Mouse (Mus musculus) C2C12 (cell line): ENCODE measurements around the gene Fuca1. TPM values are rescaled to one million over a fixed set of nuclear protein-coding genes. Genes with fewer than 3 reads are reported as not detected.

ENCODE experiments used
- H3K27me3 ChIP-seq: one replicate; pipeline ENCODE4 v1.6.1; 2011; ENCODE audit not compliant: control insufficient read depth, insufficient read depth, insufficient read length
- H3K36me3 ChIP-seq: one replicate; pipeline ENCODE4 v1.6.1; 2011; ENCODE audit not compliant: control insufficient read depth, insufficient read depth
- H3K4me3 ChIP-seq: one replicate; pipeline ENCODE4 v1.5.1; 2011; ENCODE audit warnings: mild to moderate bottlenecking, control low read depth; ENCODE audit not compliant: poor library complexity, insufficient read depth, severe bottlenecking
- H3K79me2 ChIP-seq: one replicate; pipeline ENCODE4 v1.6.1; 2011; ENCODE audit not compliant: control insufficient read depth, insufficient read depth
- H3K79me3 ChIP-seq: one replicate; pipeline ENCODE4 v1.6.1; 2011; ENCODE audit warnings: low read depth, control low read depth
- H3ac ChIP-seq: one replicate; pipeline ENCODE3; 2011; ENCODE audit warnings: low read depth; ENCODE audit not compliant: control insufficient read depth, insufficient read length
- CEBPB ChIP-seq: IDR thresholded peaks from one replicate; pipeline ENCODE4 v1.6.1; 2011; ENCODE audit warnings: low read depth, mild to moderate bottlenecking, control low read depth, moderate library complexity
- CTCF ChIP-seq: IDR thresholded peaks from one replicate; pipeline ENCODE4 v1.5.1; 2011; ENCODE audit not compliant: control insufficient read depth, insufficient read depth, insufficient read length
- FOSL1 ChIP-seq: IDR thresholded peaks from one replicate; pipeline ENCODE4 v1.8.0; 2011; ENCODE audit warnings: mild to moderate bottlenecking, low read length; ENCODE audit not compliant: poor library complexity, insufficient read depth, severe bottlenecking
- MAX ChIP-seq: IDR thresholded peaks from one replicate; pipeline ENCODE4 v1.6.1; 2011; ENCODE audit warnings: mild to moderate bottlenecking, control low read depth
- MYOD1 ChIP-seq: IDR thresholded peaks from one replicate; pipeline ENCODE4 v1.6.1; 2011; ENCODE audit warnings: low read depth; ENCODE audit not compliant: control insufficient read depth, insufficient read length
- MYOG ChIP-seq: IDR thresholded peaks from one replicate; pipeline ENCODE4 v1.6.1; 2011; ENCODE audit not compliant: control insufficient read depth, insufficient read length; ENCODE audit errors: extremely low read depth
- USF1 ChIP-seq: IDR thresholded peaks from one replicate; pipeline ENCODE4 v1.6.1; 2011; ENCODE audit warnings: low read depth, mild to moderate bottlenecking, control low read depth, moderate library complexity
- polyA plus RNA-seq: library from polyadenylated mRNA; unstranded; fragments of >200 nt; fragmentation: generic; extraction: Trizol; gene quantifications from one replicate; pipeline ENCODE4 v1.2.1, GENCODE M21; 2012; ENCODE audit warnings: missing spikeins

Fuca1 gene
- polyA plus RNA-seq, 1 experiment = 26.8 TPM

GRCm38 (mm10) chr4:135985769-135986168 is 65.2 kb downstream of the Fuca1 start:
- peak overlapping the region; percentile 76 for H3K4me3 ChIP-seq
- H3K79me3 ChIP-seq = peaks cover 13% of the 10 kb centered on the region
- no peak for TF ChIP-seq MYOG
- no peak for TF ChIP-seq MAX
- no peak for TF ChIP-seq FOSL1
- TF ChIP-seq MYOD1 = no peak
- TF ChIP-seq USF1 = no peak
- no peak for TF ChIP-seq CEBPB
- TF ChIP-seq CTCF = no peak

GRCm38 (mm10) chr4:135986301-135986942 is 65.9 kb downstream of the Fuca1 start:
- Histone ChIP-seq H3K79me2 (peaks cover 20% of the 10 kb centered on the region), H3K79me3 (peaks cover 13% of the 10 kb centered on the region), H3ac (peak overlapping the region; percentile 94), H3K36me3 (peaks cover 21% of the 10 kb centered on the region), H3K27me3 (no peaks in the 10 kb centered on the region), H3K4me3 (peak overlapping the region; percentile 76)
- TF ChIP-seq CTCF = no peak
- no peak for TF ChIP-seq MYOG
- no peak for TF ChIP-seq MYOD1
- TF ChIP-seq CEBPB = no peak
- TF ChIP-seq FOSL1 = no peak
- no peak for TF ChIP-seq MAX
- no peak for TF ChIP-seq USF1

More at GRCm38 (mm10) chr4:135985769-135986168, 65.2 kb downstream of the Fuca1 start:
- Histone ChIP-seq H3K79me2 (peaks cover 20% of the 10 kb centered on the region), H3K27me3 (no peaks in the 10 kb centered on the region), H3K36me3 (peaks cover 21% of the 10 kb centered on the region), H3ac (no peak overlapping the region)

GRCm38 (mm10) chr4:135986943-135987710 is 66.6 kb downstream of the Fuca1 start, which contains the start of gene Pithd1:
Pithd1 (minus strand) TSS chr4:135987264.
- TF ChIP-seq CTCF (no peak), MYOG (no peak), USF1 (no peak)
- H3K79me3 ChIP-seq = peaks cover 13% of the 10 kb centered on the region
- peak within 1 kb of the TSS; percentile 94 for H3ac ChIP-seq
- no peaks in the 10 kb centered on the region for H3K27me3 ChIP-seq
- H3K4me3 ChIP-seq = peak within 1 kb of the TSS; percentile 76
- H3K36me3 ChIP-seq = peaks cover 21% of the 10 kb centered on the region
- peaks cover 20% of the 10 kb centered on the region for H3K79me2 ChIP-seq

GRCm38 (mm10) chr4:135987714-135988113 is 67.2 kb downstream of the Fuca1 start:
- Histone ChIP-seq H3K4me3 (no peak overlapping the region), H3ac (peak overlapping the region; percentile 24), H3K79me2 (peaks cover 20% of the 10 kb centered on the region), H3K27me3 (no peaks in the 10 kb centered on the region), H3K79me3 (peaks cover 13% of the 10 kb centered on the region), H3K36me3 (peaks cover 21% of the 10 kb centered on the region)
- TF ChIP-seq MAX (no peak), MYOD1 (no peak), USF1 (no peak), MYOG (no peak), CEBPB (no peak), CTCF (no peak), FOSL1 (no peak)

Other genes starting within 250 kb of the Fuca1 start
- not detected for gene Ifnlr1, start 234.4 kb upstream of the Fuca1 start, polyA plus RNA-seq
- 0.04 TPM for gene Il22ra1, start 192.6 kb upstream of the Fuca1 start, polyA plus RNA-seq
- gene Myom3, start 161.0 kb upstream of the Fuca1 start, polyA plus RNA-seq = 0.40 TPM
- gene Srsf10, start 65.0 kb upstream of the Fuca1 start, polyA plus RNA-seq = 37.2 TPM
- 21.7 TPM for gene Pnrc2, start 46.9 kb upstream of the Fuca1 start, polyA plus RNA-seq
- gene Cnr2, start 25.3 kb upstream of the Fuca1 start, polyA plus RNA-seq = not detected
- gene Hmgcl, start 25.7 kb downstream of the Fuca1 start, polyA plus RNA-seq = 24.3 TPM
- gene Gale, start 43.0 kb downstream of the Fuca1 start, polyA plus RNA-seq = 50.7 TPM
- 70.1 TPM for gene Lypla2, start 51.9 kb downstream of the Fuca1 start, polyA plus RNA-seq
- 45.1 TPM for gene Pithd1, start 66.5 kb downstream of the Fuca1 start, polyA plus RNA-seq
- gene Eloa, start 101.0 kb downstream of the Fuca1 start, polyA plus RNA-seq = 18.4 TPM
- 2,415 TPM for gene Rpl11, start 132.7 kb downstream of the Fuca1 start, polyA plus RNA-seq
- gene Id3, start 222.8 kb downstream of the Fuca1 start, polyA plus RNA-seq = 780 TPM